Mouse (Mus musculus) brain, adult 2 months (tissue): ENCODE measurements at regions not wholly inside any gene's neighbourhood (a gene's known extent, or its start where the extent isn't known, plus 50 kb on each side); places are given as distances from the start of the nearest gene placed in this dataset.

ENCODE experiments used
- DNase-seq: peaks from one replicate; pipeline ENCODE4 v3.0.0; 2011; ENCODE audit warnings: low read depth, low spot score

GRCm38 (mm10) chr17:91913556-91913955 lies 820.7 kb upstream of the Nrxn1 start:
- DNase-seq = peak; percentile 42

- peak; percentile 31 for DNase-seq
These were observed 810.2 kb upstream of the Nrxn1 start for GRCm38 (mm10) chr17:91903092-91903491.

- DNase-seq = no peak
These were observed 782.4 kb upstream of the Nrxn1 start for GRCm38 (mm10) chr17:91875231-91875630.

GRCm38 (mm10) chr17:91862152-91862551 lies 769.3 kb upstream of the Nrxn1 start:
- DNase-seq = peak; percentile 1
